Mouse (Mus musculus): Measurements from ENCODE around the gene Nt5e. TPM values are rescaled to one million over a fixed set of nuclear protein-coding genes. Genes with fewer than 3 reads are reported as not detected.
"Not testable (repeated sequence)": the region's sequence is repeated elsewhere in the genome, so short reads cannot be mapped to it uniquely, and the experiment has no call there.

Nt5e gene
- 5.4 and 5.8 TPM in 2 replicates for polyA plus RNA-seq (2016; fragmentation: Nextera tagmentation; extraction: Ambion mirVana)

DNA sequence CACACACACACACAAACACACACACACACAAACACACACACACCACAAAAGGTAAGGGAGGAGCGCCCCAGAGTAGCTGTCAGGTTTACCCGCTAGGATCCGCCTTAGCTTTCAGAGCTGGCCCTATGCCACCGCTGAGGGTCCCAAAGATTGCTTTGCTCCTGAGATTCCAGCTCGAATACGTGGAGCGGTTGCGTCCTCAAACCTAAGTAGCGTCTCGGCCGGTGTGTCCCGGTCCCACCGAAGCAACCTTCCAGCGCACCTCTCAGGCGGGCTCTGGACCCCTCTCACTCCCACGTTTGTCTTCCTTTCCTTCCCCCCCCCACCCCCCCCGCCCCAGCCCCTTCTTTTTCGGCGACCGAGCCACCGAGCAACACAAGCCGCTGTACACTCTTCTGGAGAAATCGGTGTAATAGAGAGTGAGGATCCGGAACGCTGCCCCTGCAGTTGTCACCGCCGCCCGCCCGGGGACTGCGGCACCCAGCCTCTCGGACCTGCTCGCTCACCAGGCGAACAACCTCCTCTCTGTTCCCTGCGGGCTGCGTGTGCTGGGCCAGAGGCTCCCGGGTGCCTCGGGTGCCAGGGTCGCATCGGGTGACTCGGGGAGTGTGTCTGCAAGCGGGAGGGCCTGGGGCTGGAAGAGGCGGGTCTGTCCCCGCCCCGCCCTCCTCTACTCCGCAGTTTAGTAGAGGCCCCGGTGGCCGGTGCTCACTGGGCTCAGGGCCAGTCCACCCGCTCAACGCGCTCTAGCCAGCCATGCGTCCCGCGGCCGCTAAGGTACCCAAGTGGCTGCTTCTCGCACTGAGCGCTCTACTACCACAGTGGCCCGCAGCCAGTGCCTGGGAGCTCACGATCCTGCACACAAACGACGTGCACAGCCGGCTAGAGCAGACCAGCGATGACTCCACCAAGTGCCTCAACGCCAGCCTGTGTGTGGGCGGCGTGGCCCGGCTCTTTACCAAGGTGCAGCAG is at the start of gene Nt5e:
Gene Nt5e (plus strand): TSS at position 268 of the 972 bp plus-strand sequence.
- Histone ChIP-seq H3K9ac (peak within 1 kb of the TSS; percentile 78), H3K27me3 (replicated peaks) (peaks cover 4% of the 10 kb centered on the region), H3K4me1 (replicated peaks) (peaks cover 16% of the 10 kb centered on the region; the same call in 1 of the 2 replicates), H3K4me3 (peak within 1 kb of the TSS; percentile 68), H3K36me3 (no peaks in the 10 kb centered on the region), H3K9me3 (replicated peaks) (peaks cover 6% of the 10 kb centered on the region), H3K27ac (ENCODE audit: poor library complexity, severe bottlenecking) (no peak within 1 kb of the TSS; the same call in 1 of the 2 replicates), H3K4me2 (peak within 1 kb of the TSS; percentile 98)
- ATAC-seq (ENCODE audit: insufficient number of reproducible peaks, low FRiP score), result peak; percentile 92
- WGBS, result under 1% methylated on average over 65 of the region's 66 CpGs

DNA sequence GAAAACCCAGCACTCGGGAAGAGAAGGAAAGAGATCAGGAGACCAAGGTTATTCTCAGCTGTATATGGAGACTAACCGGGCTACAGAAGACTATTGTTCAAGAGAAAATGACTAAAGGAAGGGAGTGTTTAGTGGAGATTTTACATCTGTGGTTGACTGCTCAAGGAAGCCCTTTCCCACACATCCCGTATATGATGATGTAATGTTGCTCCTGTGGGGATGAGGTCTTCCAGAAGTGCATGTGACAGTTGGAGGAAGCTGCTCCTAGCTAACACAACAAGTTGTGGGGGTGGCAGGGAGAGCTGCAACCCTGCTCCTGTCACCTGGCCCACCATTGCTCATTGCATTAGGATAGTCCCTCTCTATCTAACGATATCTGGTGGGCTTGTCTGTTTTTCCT is 49.4 kb upstream of the Nt5e start:
- Histone ChIP-seq H3K4me3 (no peak overlapping the region), H3K9me3 (replicated peaks) (no peaks in the 10 kb centered on the region), H3K4me1 (replicated peaks) (peaks cover 26% of the 10 kb centered on the region), H3K27ac (ENCODE audit: poor library complexity, severe bottlenecking) (peak overlapping the region; percentile 60; the same call in 1 of the 2 replicates), H3K9ac (no peak overlapping the region), H3K36me3 (no peaks in the 10 kb centered on the region), H3K4me2 (no peak overlapping the region), H3K27me3 (replicated peaks) (no peaks in the 10 kb centered on the region)
- ATAC-seq (ENCODE audit: insufficient number of reproducible peaks, low FRiP score), result peak; percentile 29; the same call in 1 of the 2 replicates
- 63% methylated on average over 4 of the region's 4 CpGs for WGBS

DNA sequence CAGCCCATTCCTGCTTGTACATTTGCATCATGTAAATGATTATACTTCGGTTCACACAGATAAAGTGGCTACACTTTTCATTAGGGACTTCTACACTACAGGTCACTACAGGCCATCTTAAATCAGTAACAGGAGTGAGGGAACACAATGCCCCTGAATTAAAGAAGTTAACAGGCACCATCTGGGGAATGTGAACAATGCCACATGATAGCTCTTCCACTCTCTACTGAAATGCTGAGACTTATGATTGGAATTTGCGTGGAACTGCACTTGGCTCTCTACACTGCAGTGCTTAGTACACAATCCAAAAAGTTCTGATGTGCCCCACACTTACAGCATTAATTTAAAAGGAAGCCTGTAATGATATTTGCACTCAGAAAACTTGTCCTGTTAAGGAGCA is 47.3 kb upstream of the Nt5e start:
- Histone ChIP-seq H3K4me3 (no peak overlapping the region), H3K36me3 (no peaks in the 10 kb centered on the region), H3K27me3 (replicated peaks) (no peaks in the 10 kb centered on the region), H3K4me2 (no peak overlapping the region), H3K4me1 (replicated peaks) (peaks cover 21% of the 10 kb centered on the region), H3K27ac (ENCODE audit: poor library complexity, severe bottlenecking) (no peak overlapping the region), H3K9ac (no peak overlapping the region), H3K9me3 (replicated peaks) (no peaks in the 10 kb centered on the region)
- 45% methylated on average over 2 of the region's 2 CpGs for WGBS
- ATAC-seq (ENCODE audit: insufficient number of reproducible peaks, low FRiP score), result no peak

DNA sequence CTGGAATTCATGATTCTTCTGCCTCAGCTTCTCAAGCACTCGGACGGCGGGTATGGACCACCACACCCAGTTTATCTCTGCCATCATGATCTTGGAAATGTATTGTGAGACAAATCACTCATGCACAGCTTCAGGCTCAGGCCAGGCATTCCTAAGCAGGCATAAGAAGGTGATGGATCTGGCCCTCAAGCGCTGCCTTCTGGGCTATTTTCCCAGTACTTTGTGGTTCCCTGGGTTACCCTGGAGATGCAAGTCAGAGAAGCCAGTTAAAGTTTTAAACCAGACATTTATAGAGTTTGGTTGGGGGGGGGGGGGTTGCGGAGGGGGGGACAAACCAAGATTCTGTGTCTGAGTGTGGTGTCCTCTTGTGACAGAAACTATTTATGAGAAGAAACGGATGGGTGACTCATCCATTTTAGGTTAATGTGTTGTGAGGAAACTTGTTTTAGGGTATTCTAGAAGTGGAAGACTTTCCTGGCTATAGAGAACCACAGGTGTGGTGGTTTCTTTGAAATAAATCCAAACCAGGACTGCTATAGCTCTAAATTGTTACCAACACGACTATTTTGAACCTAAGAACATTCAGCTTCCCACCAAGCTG is 37.3 kb upstream of the Nt5e start:
- no peak overlapping the region for H3K4me2 ChIP-seq
- ATAC-seq (ENCODE audit: insufficient number of reproducible peaks, low FRiP score), result no peak
- no peaks in the 10 kb centered on the region for H3K9me3 ChIP-seq (replicated peaks)
- no peak overlapping the region for H3K4me3 ChIP-seq
- no peak overlapping the region for H3K27ac ChIP-seq (ENCODE audit: poor library complexity, severe bottlenecking)
- H3K9ac ChIP-seq, result no peak overlapping the region
- H3K36me3 ChIP-seq, result no peaks in the 10 kb centered on the region
- no peaks in the 10 kb centered on the region for H3K4me1 ChIP-seq (replicated peaks)
- 80% methylated on average over 7 of the region's 7 CpGs for WGBS
- H3K27me3 ChIP-seq (replicated peaks), result no peaks in the 10 kb centered on the region

DNA sequence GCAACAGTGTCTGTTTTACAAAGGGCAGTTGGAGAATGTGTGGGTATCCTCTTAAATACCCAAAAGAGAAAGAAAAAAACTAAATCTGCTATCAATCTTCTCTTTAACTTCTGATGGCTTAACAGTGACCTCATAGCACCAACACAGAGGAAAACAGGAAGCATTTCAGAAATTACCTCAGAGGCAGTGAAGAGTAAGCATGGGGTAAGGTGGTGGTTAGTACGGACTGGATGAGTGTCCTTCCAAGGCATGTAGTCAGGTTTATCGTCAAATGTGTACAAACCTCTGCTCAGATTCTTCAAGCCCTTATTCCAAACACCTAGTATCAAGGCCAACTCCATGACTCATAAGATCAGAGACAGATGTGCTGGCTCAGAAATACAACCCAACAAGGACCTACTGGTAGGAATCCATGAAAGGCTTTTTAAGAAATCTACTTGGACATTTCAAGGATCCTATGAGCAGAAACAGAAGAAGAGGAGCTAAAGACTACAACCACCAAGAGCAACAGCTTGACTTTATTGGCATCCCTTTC is 34.1 kb upstream of the Nt5e start:
- Histone ChIP-seq H3K4me3 (no peak overlapping the region), H3K4me1 (replicated peaks) (no peaks in the 10 kb centered on the region), H3K27me3 (replicated peaks) (no peaks in the 10 kb centered on the region), H3K27ac (ENCODE audit: poor library complexity, severe bottlenecking) (no peak overlapping the region), H3K4me2 (no peak overlapping the region), H3K9me3 (replicated peaks) (no peaks in the 10 kb centered on the region), H3K9ac (no peak overlapping the region), H3K36me3 (no peaks in the 10 kb centered on the region)
- 79% methylated on average over 2 of the region's 2 CpGs for WGBS
- ATAC-seq (ENCODE audit: insufficient number of reproducible peaks, low FRiP score), result no peak

DNA sequence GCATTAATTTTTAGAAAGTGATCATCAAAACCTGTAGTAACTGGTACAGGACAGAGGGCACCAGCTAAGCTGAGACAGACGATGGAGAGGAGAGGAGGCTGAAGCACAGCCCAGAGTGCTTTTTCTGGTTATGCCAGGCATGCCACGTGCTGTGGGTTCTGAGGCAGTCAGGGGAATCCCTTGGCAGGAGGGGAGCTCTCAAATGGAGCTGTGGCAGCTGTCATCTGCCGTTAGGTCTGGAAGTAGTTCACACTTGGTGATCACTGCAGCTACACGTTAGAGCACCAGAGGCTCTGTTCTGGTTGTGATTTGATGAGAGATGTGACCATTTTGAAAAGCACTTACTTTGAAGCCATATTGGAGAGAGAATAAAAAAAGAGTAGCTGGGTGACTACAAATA is 31.2 kb upstream of the Nt5e start:
- H3K4me2 ChIP-seq, result no peak overlapping the region
- H3K27ac ChIP-seq (ENCODE audit: poor library complexity, severe bottlenecking), result no peak overlapping the region
- no peaks in the 10 kb centered on the region for H3K27me3 ChIP-seq (replicated peaks)
- ATAC-seq (ENCODE audit: insufficient number of reproducible peaks, low FRiP score), result no peak
- H3K9ac ChIP-seq, result no peak overlapping the region
- WGBS, result 54% methylated on average over 4 of the region's 4 CpGs
- H3K4me1 ChIP-seq (replicated peaks), result no peaks in the 10 kb centered on the region
- no peaks in the 10 kb centered on the region for H3K36me3 ChIP-seq
- H3K9me3 ChIP-seq (replicated peaks), result no peaks in the 10 kb centered on the region
- no peak overlapping the region for H3K4me3 ChIP-seq

DNA sequence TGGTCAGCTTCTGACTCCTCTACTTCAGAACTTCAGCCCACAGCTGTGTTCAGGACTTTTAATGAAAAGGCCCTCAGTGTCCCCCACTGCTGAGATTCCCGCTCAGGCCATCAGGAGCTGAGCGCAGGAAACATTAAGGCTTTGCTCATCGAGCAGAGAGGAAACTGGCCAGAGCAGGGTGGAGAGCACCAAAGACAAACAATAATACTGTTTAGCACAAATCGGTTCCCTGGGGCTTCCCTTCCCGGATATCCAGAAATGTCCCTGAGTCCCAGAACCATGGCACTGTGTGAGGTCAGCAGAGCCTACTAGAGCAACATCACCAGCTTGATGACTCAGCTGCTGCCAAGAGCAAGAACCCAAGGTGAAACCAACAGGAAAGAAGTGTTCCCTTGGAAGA is 30.7 kb upstream of the Nt5e start:
- Histone ChIP-seq H3K4me2 (no peak overlapping the region), H3K4me1 (replicated peaks) (no peaks in the 10 kb centered on the region), H3K27ac (ENCODE audit: poor library complexity, severe bottlenecking) (no peak overlapping the region), H3K27me3 (replicated peaks) (no peaks in the 10 kb centered on the region), H3K4me3 (no peak overlapping the region), H3K36me3 (no peaks in the 10 kb centered on the region), H3K9ac (no peak overlapping the region), H3K9me3 (replicated peaks) (no peaks in the 10 kb centered on the region)
- no peak for ATAC-seq (ENCODE audit: insufficient number of reproducible peaks, low FRiP score)
- WGBS, result 59% methylated on average over 5 of the region's 5 CpGs

DNA sequence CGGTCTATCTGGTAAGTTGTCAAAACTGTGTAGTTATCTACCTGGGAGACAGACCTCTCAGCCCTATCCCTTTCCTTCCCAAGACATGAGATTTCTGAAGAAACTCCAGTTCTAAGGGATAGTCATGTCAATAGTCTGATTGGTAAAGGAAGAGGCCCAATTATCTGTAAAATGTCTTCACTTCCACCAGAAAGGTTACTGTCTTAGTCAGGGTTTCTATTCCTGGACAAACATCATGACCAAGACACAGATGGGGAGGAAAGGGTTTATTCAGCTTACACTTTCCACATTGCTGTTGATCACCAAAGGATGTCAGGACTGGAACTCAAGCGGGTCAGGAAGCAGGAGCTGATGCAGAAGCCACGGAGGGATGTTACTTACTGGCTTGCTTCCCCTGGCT is 29.8 kb upstream of the Nt5e start:
- not testable (repeated sequence) for H3K27me3 ChIP-seq (replicated peaks); H3K9me3 ChIP-seq (replicated peaks); H3K4me1 ChIP-seq (replicated peaks); H3K36me3 ChIP-seq; ATAC-seq (ENCODE audit: insufficient number of reproducible peaks, low FRiP score); H3K4me2 ChIP-seq; H3K27ac ChIP-seq (ENCODE audit: poor library complexity, severe bottlenecking); H3K4me3 ChIP-seq; H3K9ac ChIP-seq
- WGBS, result 82% methylated on average over 3 of the region's 3 CpGs

DNA sequence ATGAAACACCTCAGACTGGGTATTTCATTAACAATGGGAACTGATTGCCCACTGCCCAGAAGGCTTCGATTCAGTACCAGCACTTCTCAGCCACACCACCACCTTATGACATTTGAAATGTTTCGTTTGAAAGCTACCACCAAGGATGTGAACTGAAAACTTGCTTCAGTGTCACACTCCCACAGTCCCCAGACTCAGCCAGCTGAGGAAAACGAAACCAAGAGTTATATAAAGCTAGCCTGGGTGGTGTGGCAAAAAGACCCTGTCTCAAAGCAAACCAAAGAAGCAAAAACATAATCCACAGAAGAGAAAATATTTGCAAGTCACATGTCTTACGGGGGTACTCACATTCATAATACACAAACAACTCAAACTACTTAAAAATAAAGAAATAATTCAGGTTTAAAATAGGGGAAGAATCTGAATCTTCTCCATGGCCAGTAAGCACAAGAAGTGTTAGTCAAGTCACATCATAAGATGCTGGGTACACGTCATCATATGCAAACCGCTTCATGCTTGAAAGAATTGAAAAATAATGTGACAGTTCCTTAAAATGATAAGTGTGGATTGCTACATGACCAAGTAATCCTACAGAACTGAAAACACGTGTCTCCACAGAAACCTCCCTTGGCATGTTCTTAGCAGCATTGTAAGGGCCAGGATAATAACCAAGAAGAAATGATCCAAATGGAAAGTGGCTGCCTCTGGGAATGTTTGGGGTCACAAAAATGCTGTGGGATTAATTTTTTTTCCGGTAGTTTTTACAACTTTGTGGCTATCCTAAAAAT is 28.9 kb upstream of the Nt5e start:
- no peak for ATAC-seq (ENCODE audit: insufficient number of reproducible peaks, low FRiP score)
- WGBS, result 72% methylated on average over 8 of the region's 8 CpGs

DNA sequence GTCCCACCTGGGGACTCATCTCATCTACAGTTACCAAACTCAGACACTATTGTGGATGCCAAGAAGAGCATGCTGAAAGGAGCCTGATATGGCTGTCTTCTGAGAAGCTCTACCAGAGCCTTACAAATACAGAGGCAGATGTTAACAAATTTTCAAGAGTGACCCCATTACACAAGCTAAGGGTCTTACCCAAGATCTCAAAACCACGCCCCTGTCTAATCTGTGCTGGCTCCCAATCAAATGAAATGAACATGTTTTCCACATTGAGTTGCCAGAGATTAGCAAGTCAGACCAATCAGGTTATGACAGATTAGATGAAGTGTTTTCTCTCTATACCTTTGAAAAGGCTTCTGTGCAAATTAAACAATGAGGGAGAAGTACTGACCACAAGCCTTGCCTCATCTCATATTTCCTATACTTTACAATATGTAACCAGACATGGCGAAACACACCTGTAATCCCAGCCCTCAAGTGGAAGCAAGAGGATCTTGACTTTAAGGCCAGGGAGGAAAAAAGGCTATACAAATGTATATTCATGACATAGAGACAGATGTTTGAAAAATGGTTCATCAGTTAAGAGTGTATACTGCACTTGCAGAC is 19.9 kb upstream of the Nt5e start:
- H3K9ac ChIP-seq, result no peak overlapping the region
- 78% methylated on average over 2 of the region's 2 CpGs for WGBS
- H3K27ac ChIP-seq (ENCODE audit: poor library complexity, severe bottlenecking), result no peak overlapping the region

More for the DNA sequence above, 28.9 kb upstream of the Nt5e start:
- no peaks in the 10 kb centered on the region for H3K36me3 ChIP-seq
- H3K27me3 ChIP-seq (replicated peaks), result no peaks in the 10 kb centered on the region
- H3K4me2 ChIP-seq, result no peak overlapping the region
- H3K4me1 ChIP-seq (replicated peaks), result no peaks in the 10 kb centered on the region
- H3K27ac ChIP-seq (ENCODE audit: poor library complexity, severe bottlenecking), result no peak overlapping the region
- H3K4me3 ChIP-seq, result no peak overlapping the region
- no peak overlapping the region for H3K9ac ChIP-seq
- no peaks in the 10 kb centered on the region for H3K9me3 ChIP-seq (replicated peaks)

More for the DNA sequence above, 19.9 kb upstream of the Nt5e start:
- Histone ChIP-seq H3K36me3 (no peaks in the 10 kb centered on the region), H3K27me3 (replicated peaks) (no peaks in the 10 kb centered on the region), H3K9me3 (replicated peaks) (no peaks in the 10 kb centered on the region), H3K4me1 (replicated peaks) (peaks cover 3% of the 10 kb centered on the region; the same call in 1 of the 2 replicates), H3K4me2 (no peak overlapping the region), H3K4me3 (no peak overlapping the region)
- ATAC-seq (ENCODE audit: insufficient number of reproducible peaks, low FRiP score), result no peak

Measured in heart, embryonic 12.5 days (tissue).